Mouse (Mus musculus): ENCODE data around the gene Akap5. TPM values are rescaled to one million over a fixed set of nuclear protein-coding genes. Genes with fewer than 3 reads are reported as not detected.

Akap5 gene
- polyA plus RNA-seq, 1 experiment from 2014 or later, result 4.2 TPM

GRCm38 (mm10) chr12:76311227-76311626 is 13.5 kb upstream of the Akap5 start:
- Histone ChIP-seq H3K4me3 (ENCODE audit: control insufficient read depth in 1 of 2, insufficient read depth in 1 of 2, low read depth in 1 of 2, low read length in 2 of 2) (no peak overlapping the region), H3K9me3 (ENCODE audit: control insufficient read depth, low read length) (no peaks in the 10 kb centered on the region), H3K27ac (replicated peaks in 1 of 2; ENCODE audit: control insufficient read depth in 1 of 2, insufficient read depth in 1 of 2, low read depth in 2 of 2, low read length in 2 of 2) (no peak overlapping the region), H3K27me3 (ENCODE audit: control insufficient read depth, insufficient read depth, low read length) (no peaks in the 10 kb centered on the region), H3K4me2 (ENCODE audit: low read length) (no peak overlapping the region), H3K4me1 (ENCODE audit: control insufficient read depth in 2 of 2, insufficient read depth in 2 of 2, low read length in 2 of 2) (peaks cover 28 to 29% of the 10 kb centered on the region in 2 experiments), H3K36me3 (ENCODE audit: control insufficient read depth, insufficient read depth, low read length) (peaks cover 31% of the 10 kb centered on the region), H3K9ac (ENCODE audit: low read length) (no peak overlapping the region)
- ATAC-seq (ENCODE audit: insufficient number of reproducible peaks, insufficient read depth, low FRiP score, low read depth), result no peak
- 87% methylated on average over 9 of the region's 9 CpGs for WGBS

GRCm38 (mm10) chr12:76311951-76312350 is 12.7 kb upstream of the Akap5 start:
- peaks cover 31% of the 10 kb centered on the region for H3K36me3 ChIP-seq (ENCODE audit: control insufficient read depth, insufficient read depth, low read length)
- H3K27me3 ChIP-seq (ENCODE audit: control insufficient read depth, insufficient read depth, low read length), result no peaks in the 10 kb centered on the region
- WGBS, result 63% methylated on average over 8 of the region's 8 CpGs
- no peak overlapping the region for H3K4me3 ChIP-seq (ENCODE audit: control insufficient read depth in 1 of 2, insufficient read depth in 1 of 2, low read depth in 1 of 2, low read length in 2 of 2)
- H3K9ac ChIP-seq (ENCODE audit: low read length), result peak overlapping the region; percentile 14; the same call in 1 of the 2 replicates
- H3K4me2 ChIP-seq (ENCODE audit: low read length), result no peak overlapping the region
- H3K27ac ChIP-seq (replicated peaks in 1 of 2; ENCODE audit: control insufficient read depth in 1 of 2, insufficient read depth in 1 of 2, low read depth in 2 of 2, low read length in 2 of 2), result no peak overlapping the region
- H3K9me3 ChIP-seq (ENCODE audit: control insufficient read depth, low read length), result no peaks in the 10 kb centered on the region
- peak; percentile 36 for ATAC-seq (ENCODE audit: insufficient number of reproducible peaks, insufficient read depth, low FRiP score, low read depth)
- H3K4me1 ChIP-seq (ENCODE audit: control insufficient read depth in 2 of 2, insufficient read depth in 2 of 2, low read length in 2 of 2), result peaks cover 24 to 25% of the 10 kb centered on the region in 2 experiments

- H3K4me1 ChIP-seq (ENCODE audit: control insufficient read depth in 2 of 2, insufficient read depth in 2 of 2, low read length in 2 of 2), result peaks cover 15 to 22% of the 10 kb centered on the region in 2 experiments
- no peaks in the 10 kb centered on the region for H3K9me3 ChIP-seq (ENCODE audit: control insufficient read depth, low read length)
- ATAC-seq (ENCODE audit: insufficient number of reproducible peaks, insufficient read depth, low FRiP score, low read depth), result peak; percentile 34; the same call in 1 of the 2 replicates
- H3K36me3 ChIP-seq (ENCODE audit: control insufficient read depth, insufficient read depth, low read length), result peaks cover 40% of the 10 kb centered on the region
- H3K9ac ChIP-seq (ENCODE audit: low read length), result peak overlapping the region; percentile 48
- H3K4me3 ChIP-seq (ENCODE audit: control insufficient read depth in 1 of 2, insufficient read depth in 1 of 2, low read depth in 1 of 2, low read length in 2 of 2), result no peak overlapping the region
- H3K27ac ChIP-seq (replicated peaks in 1 of 2; ENCODE audit: control insufficient read depth in 1 of 2, insufficient read depth in 1 of 2, low read depth in 2 of 2, low read length in 2 of 2), result peak overlapping the region; percentile 79 to 87
- H3K4me2 ChIP-seq (ENCODE audit: low read length), result peak overlapping the region; percentile 2
- no peaks in the 10 kb centered on the region for H3K27me3 ChIP-seq (ENCODE audit: control insufficient read depth, insufficient read depth, low read length)
- WGBS, result 3% methylated on average over 9 of the region's 9 CpGs
These were observed 6.1 kb upstream of the Akap5 start for GRCm38 (mm10) chr12:76318282-76319212.

- 72% methylated on average over 23 of the region's 23 CpGs for WGBS
- Histone ChIP-seq H3K9me3 (ENCODE audit: control insufficient read depth, low read length) (no peaks in the 10 kb centered on the region), H3K9ac (ENCODE audit: low read length) (no peak overlapping the region), H3K4me2 (ENCODE audit: low read length) (no peak overlapping the region), H3K27ac (replicated peaks in 1 of 2; ENCODE audit: control insufficient read depth in 1 of 2, insufficient read depth in 1 of 2, low read depth in 2 of 2, low read length in 2 of 2) (no peak overlapping the region), H3K4me1 (ENCODE audit: control insufficient read depth in 2 of 2, insufficient read depth in 2 of 2, low read length in 2 of 2) (peaks cover 3 to 5% of the 10 kb centered on the region in 2 experiments), H3K36me3 (ENCODE audit: control insufficient read depth, insufficient read depth, low read length) (peaks cover 15% of the 10 kb centered on the region), H3K4me3 (ENCODE audit: control insufficient read depth in 1 of 2, insufficient read depth in 1 of 2, low read depth in 1 of 2, low read length in 2 of 2) (no peak overlapping the region), H3K27me3 (ENCODE audit: control insufficient read depth, insufficient read depth, low read length) (no peaks in the 10 kb centered on the region)
- no peak for ATAC-seq (ENCODE audit: insufficient number of reproducible peaks, insufficient read depth, low FRiP score, low read depth)
These were observed 1.9 kb downstream of the Akap5 start for GRCm38 (mm10) chr12:76326437-76327220.

- 84% methylated on average over 6 of the region's 6 CpGs for WGBS
- ATAC-seq (ENCODE audit: insufficient number of reproducible peaks, insufficient read depth, low FRiP score, low read depth), result no peak
- H3K27me3 ChIP-seq (ENCODE audit: control insufficient read depth, insufficient read depth, low read length), result no peaks in the 10 kb centered on the region
- peaks cover 3 to 5% of the 10 kb centered on the region in 2 experiments for H3K4me1 ChIP-seq (ENCODE audit: control insufficient read depth in 2 of 2, insufficient read depth in 2 of 2, low read length in 2 of 2)
- no peak overlapping the region for H3K27ac ChIP-seq (replicated peaks in 1 of 2; ENCODE audit: control insufficient read depth in 1 of 2, insufficient read depth in 1 of 2, low read depth in 2 of 2, low read length in 2 of 2)
- H3K36me3 ChIP-seq (ENCODE audit: control insufficient read depth, insufficient read depth, low read length), result peaks cover 15% of the 10 kb centered on the region
- no peak overlapping the region for H3K9ac ChIP-seq (ENCODE audit: low read length)
- no peak overlapping the region for H3K4me3 ChIP-seq (ENCODE audit: control insufficient read depth in 1 of 2, insufficient read depth in 1 of 2, low read depth in 1 of 2, low read length in 2 of 2)
- no peak overlapping the region for H3K4me2 ChIP-seq (ENCODE audit: low read length)
- no peaks in the 10 kb centered on the region for H3K9me3 ChIP-seq (ENCODE audit: control insufficient read depth, low read length)
These were observed 4.1 kb downstream of the Akap5 start for GRCm38 (mm10) chr12:76328567-76329354.

- Histone ChIP-seq H3K36me3 (ENCODE audit: control insufficient read depth, insufficient read depth, low read length) (0 out of 2 replicates have a peak, but pooled peaks cover 3% of the 10 kb centered on the region), H3K4me1 (ENCODE audit: control insufficient read depth in 2 of 2, insufficient read depth in 2 of 2, low read length in 2 of 2) (no peaks in the 10 kb centered on the region; a peak in 1 of 4 replicates), H3K27ac (replicated peaks in 1 of 2; ENCODE audit: control insufficient read depth in 1 of 2, insufficient read depth in 1 of 2, low read depth in 2 of 2, low read length in 2 of 2) (no peak overlapping the region), H3K9ac (ENCODE audit: low read length) (no peak overlapping the region), H3K9me3 (ENCODE audit: control insufficient read depth, low read length) (no peaks in the 10 kb centered on the region), H3K4me3 (ENCODE audit: control insufficient read depth in 1 of 2, insufficient read depth in 1 of 2, low read depth in 1 of 2, low read length in 2 of 2) (no peak overlapping the region), H3K27me3 (ENCODE audit: control insufficient read depth, insufficient read depth, low read length) (no peaks in the 10 kb centered on the region), H3K4me2 (ENCODE audit: low read length) (no peak overlapping the region)
- 84% methylated on average over 5 of the region's 5 CpGs for WGBS
- ATAC-seq (ENCODE audit: insufficient number of reproducible peaks, insufficient read depth, low FRiP score, low read depth), result no peak
These were observed 9.0 kb downstream of the Akap5 start for GRCm38 (mm10) chr12:76333688-76334087.

GRCm38 (mm10) chr12:76335641-76336040 is 10.9 kb downstream of the Akap5 start:
- Histone ChIP-seq H3K27ac (replicated peaks in 1 of 2; ENCODE audit: control insufficient read depth in 1 of 2, insufficient read depth in 1 of 2, low read depth in 2 of 2, low read length in 2 of 2) (no peak overlapping the region), H3K9me3 (ENCODE audit: control insufficient read depth, low read length) (no peaks in the 10 kb centered on the region), H3K27me3 (ENCODE audit: control insufficient read depth, insufficient read depth, low read length) (no peaks in the 10 kb centered on the region), H3K4me2 (ENCODE audit: low read length) (no peak overlapping the region), H3K9ac (ENCODE audit: low read length) (no peak overlapping the region), H3K4me1 (ENCODE audit: control insufficient read depth in 2 of 2, insufficient read depth in 2 of 2, low read length in 2 of 2) (no peaks in the 10 kb centered on the region; a peak in 1 of 4 replicates), H3K4me3 (ENCODE audit: control insufficient read depth in 1 of 2, insufficient read depth in 1 of 2, low read depth in 1 of 2, low read length in 2 of 2) (no peak overlapping the region), H3K36me3 (ENCODE audit: control insufficient read depth, insufficient read depth, low read length) (0 out of 2 replicates have a peak, but pooled peaks cover 1% of the 10 kb centered on the region)
- WGBS, result 77% methylated on average over 5 of the region's 5 CpGs
- no peak for ATAC-seq (ENCODE audit: insufficient number of reproducible peaks, insufficient read depth, low FRiP score, low read depth)
